Mouse (Mus musculus): ENCODE data around the gene Hydin. TPM values are rescaled to one million over a fixed set of nuclear protein-coding genes. Genes with fewer than 3 reads are reported as not detected.

Hydin gene
- polyA plus RNA-seq, 1 experiment = not detected

DNA sequence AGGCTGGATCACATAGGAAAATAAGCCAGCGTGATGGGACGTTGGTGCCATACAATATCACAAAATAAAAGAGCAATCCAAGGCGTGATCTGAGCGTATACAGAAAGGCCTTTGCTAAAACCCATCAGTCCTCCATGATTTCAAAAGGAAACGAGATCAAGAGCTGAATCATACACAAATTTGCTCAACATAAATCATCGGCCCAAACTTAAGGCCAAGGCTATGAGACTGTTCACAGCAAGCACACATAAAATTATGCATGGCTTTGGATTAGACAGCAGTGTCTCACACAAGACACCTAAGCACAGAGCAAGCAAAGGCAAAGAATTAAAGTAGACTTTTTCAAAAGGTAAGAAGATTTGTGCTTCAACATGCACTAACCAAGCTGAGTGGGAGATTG, 133.8 kb downstream of the Hydin start:
- TF ChIP-seq GATA1 (IDR thresholded peaks at IDR 0.05; ENCODE audit: low read length) = no peak

DNA sequence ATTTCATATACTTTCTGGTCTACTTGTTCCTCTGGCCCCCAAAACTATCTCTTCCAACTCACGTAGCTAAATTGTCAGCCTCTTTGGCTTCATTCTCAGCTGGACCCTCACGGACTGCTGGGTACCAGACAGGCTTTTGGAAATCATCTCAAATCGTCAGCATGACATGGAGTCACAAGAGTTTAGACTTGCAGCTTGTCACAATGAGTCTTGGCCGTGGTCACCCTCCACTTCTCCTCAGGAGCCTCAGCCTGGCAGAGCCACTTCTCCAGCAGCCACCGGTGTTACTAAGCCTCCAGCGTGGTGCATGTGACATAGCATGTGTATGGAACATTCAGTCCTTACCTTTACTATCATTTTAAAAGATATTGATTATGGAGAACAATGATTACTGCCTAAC, 135.5 kb downstream of the Hydin start:
- no peak for TF ChIP-seq GATA1 (IDR thresholded peaks at IDR 0.05; ENCODE audit: low read length)

DNA sequence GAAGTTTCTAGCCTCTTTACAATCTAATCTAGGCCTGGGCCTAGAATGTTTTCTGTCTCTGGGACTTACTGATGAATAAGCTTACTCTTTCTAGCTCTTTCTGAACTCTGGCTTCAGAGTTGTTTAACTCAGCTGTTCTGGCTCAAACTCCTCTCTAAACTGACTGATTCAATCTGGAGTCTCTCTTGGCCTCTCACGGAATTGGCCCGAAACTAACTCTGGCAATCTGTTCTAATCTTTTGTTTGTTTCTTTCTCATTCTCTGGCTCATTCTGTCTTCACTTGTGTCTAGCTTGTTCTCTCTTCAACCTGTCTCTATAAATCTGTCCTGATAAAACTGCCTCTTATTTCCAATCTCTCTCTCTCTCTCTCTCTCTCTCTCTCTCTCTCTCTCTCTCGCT, 137.7 kb downstream of the Hydin start:
- no peak for TF ChIP-seq GATA1 (IDR thresholded peaks at IDR 0.05; ENCODE audit: low read length)

DNA sequence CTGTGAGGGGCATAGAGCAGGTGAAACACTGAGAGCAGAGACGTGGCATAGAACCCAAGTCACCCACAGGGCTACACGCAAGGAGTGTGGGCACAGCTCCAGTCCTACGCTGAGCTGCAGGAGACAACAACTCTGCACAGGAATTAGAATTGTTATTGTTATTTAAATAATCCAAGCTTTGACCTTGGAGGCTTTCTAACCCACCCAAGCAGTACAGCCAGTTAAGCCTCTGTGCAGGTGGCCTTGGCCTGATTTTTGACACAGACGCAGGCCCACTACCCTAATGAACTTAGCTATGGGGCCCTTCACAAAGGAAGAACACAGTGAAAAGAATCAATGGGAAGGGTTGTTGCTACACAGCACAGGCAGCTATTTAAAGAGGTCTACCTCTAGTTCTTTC, 148.3 kb downstream of the Hydin start:
- no peak for TF ChIP-seq GATA1 (IDR thresholded peaks at IDR 0.05; ENCODE audit: low read length)

DNA sequence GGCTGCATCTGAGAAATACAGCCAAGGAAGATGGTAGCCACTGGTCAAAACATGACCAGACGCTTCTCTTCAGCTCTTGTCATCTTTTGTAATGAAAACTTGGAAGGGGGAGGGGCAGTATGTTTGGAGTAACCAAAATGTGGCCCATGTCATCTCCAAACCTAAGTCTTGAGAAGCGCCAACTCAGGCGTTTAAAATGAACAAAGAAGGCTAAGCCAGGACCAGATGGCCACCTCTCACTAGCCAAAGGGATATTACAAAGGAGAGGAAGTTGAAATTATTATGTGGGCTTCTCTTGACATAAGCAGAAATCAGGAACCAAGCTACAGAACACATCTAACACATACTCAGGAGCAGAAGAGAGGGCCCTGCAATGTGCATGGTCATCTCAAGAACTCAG, 150.2 kb downstream of the Hydin start:
- TF ChIP-seq GATA1 (IDR thresholded peaks at IDR 0.05; ENCODE audit: low read length) = no peak

DNA sequence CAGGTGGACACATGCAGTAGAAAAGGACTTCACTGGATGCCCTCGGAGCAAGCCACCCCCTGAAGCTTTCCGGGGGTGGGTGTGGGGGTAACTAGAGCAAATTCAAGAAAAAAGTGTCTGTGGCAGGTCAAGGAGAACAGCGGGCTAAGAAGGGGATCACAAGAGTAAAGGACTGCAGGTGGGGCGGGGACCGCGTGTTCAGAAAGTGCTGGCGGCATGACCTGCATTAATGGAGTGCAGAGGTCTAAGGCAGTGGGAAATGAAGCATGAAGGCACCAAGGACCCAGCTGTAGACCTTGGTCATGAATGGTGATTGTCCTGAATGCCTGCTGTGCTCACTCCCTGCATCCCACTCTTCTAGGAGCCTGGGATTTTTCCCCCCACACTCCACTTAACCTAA, 151.0 kb downstream of the Hydin start:
- TF ChIP-seq GATA1 (IDR thresholded peaks at IDR 0.05; ENCODE audit: low read length) = no peak

DNA sequence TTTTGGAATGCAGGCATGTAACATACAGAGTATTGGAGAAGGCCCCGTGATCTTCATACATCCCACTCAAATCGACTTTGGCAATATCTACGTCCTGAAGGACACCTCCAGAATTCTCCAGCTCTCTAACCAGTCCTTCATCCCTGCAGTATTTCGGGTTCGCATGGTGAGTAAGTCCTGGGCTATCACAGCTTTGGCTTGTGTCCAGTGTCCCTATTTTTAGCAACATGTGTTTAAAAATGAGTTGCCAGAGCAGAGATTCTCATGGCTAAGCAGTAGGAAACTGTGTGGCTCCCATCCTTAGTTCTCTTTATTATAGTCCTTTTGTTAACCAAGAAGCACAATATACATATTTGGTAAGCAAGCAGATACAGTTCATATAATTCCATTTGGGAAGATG, 152.9 kb downstream of the Hydin start:
- no peak for TF ChIP-seq GATA1 (IDR thresholded peaks at IDR 0.05; ENCODE audit: low read length)

DNA sequence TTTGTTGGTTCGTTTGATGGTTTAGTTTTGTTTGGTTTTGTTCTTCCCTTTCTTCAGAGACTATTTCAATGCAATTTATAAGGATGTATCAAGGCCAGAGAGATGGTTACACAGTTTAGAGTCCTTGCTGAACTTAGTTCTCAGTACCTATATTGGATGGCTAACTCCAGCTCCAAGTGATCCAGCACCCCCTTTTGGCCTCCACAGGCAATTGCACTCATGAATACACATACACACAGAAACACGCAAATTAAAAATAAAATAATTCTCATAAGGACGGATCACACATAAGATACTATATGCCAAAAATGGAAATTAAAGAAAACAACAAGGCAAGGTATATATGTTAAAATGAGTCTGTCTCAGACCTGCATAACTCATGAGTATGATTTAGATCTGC, 153.4 kb downstream of the Hydin start:
- TF ChIP-seq GATA1 (IDR thresholded peaks at IDR 0.05; ENCODE audit: low read length) = no peak

DNA sequence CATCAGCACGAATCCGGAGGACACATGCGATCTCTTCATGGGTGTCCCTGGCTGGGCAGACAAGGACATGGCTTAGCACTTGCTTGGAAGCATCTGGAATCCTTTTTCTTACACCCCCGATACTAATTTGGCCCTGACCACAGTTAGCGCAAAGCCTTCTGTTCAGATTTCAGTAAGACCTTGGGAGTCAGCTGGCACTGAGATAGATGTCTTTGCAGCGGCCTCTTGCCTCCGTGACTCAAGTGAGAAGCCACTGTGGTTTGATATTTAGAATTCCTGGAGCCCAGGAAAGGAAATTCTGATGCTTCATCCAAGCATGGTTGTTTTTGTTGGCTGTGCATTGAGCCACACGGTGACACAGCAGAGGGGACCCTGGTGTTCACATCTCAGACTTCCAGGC, 157.4 kb downstream of the Hydin start:
- TF ChIP-seq GATA1 (IDR thresholded peaks at IDR 0.05; ENCODE audit: low read length) = no peak

DNA sequence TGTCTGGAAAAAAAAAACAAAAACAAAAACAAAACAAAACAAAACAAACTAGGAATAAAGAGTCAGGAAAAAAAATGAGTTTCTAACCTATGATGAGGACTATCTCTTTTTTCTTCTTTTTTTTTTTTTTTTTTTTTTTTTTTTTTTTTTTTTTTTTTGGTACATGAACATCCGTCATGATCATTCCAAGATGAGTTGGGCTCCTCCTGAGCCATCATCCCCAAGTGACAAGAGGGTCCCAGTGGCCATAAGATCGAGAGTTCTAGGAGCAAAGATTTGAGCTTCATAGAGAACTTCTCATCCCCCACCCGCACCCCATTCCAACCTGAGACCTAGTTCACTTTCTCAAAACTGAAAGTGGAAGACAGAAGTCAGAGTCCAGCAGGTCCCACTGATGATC, 164.6 kb downstream of the Hydin start:
- no peak for TF ChIP-seq GATA1 (IDR thresholded peaks at IDR 0.05; ENCODE audit: low read length)

DNA sequence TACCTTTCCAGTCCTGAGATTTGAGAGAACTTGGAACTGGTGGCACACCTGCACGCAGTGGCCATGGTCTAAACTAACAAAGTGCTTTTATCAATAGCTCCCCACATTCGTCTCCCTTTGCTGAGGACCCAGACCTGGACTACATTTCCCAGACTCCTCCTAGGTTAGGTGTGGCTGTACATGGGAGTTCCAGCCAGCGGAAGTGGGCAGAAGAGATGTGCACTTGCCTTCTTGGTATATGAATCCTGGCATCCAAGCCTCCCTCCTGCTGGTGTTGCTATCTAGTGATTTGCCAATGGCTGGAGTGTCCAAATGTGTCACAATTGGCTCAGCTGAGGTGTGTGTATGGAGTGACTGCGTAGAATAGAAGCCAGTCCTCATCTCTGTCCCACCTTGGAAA, 173.8 kb downstream of the Hydin start:
- TF ChIP-seq GATA1 (IDR thresholded peaks at IDR 0.05; ENCODE audit: low read length) = no peak

DNA sequence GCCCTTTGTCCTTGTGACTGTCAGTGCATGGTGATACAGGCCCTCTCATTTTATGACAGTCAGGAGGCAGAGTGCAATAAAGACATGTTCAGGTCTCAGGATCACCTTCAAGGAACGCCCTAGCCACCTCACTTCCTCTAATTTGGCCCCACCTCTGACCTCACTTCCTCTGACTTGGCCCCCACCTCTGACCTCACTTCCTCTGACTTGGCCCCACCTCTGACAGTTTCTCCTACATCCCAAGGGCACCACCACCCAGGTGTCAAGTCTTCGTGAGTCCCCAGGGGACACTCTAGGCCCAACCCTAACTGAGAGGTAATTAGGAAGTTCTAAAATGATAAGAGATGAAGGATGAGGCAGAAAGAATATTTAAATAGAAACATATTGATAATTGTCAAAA, 177.5 kb downstream of the Hydin start:
- no peak for TF ChIP-seq GATA1 (IDR thresholded peaks at IDR 0.05; ENCODE audit: low read length)

DNA sequence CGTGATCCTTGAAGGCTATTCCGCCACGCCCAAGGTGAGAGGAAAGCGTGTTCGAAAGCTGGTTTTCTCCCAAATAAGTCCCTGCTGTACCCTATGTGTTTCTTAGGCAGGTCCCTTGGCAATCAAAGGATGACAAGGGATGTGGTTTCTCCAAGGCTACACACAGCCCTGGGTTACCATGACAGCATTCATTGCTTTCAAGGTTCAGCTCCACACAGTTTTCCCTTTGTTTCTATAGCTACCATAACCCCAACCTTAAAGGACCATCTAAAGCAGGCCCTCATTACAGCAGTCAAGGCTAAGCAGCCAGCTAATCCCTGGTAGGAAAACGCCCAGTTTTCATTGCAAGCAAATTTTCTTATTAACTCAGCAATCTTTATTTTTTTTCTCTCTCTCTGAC, 183.7 kb downstream of the Hydin start:
- TF ChIP-seq GATA1 (IDR thresholded peaks at IDR 0.05; ENCODE audit: low read length) = no peak

DNA sequence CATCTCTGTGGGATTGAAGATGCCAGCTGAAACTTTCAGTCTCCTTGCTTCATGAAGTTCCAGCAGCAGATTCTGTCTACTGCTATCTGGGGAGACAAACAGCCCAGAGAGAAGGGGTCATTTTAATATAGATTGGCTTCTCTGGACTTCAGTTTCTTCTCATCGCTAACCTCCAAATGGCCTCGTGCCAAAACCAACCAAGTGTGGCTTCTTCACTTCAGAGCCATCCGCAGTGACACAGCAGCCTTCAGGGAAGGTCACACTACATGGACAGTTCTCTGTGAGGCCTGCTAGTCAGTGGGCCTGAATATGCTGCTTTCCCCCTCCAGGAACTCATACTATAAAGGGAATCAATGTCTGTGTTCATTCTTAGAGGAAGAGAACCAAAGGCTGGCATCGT, 187.7 kb downstream of the Hydin start:
- no peak for TF ChIP-seq GATA1 (IDR thresholded peaks at IDR 0.05; ENCODE audit: low read length)

DNA sequence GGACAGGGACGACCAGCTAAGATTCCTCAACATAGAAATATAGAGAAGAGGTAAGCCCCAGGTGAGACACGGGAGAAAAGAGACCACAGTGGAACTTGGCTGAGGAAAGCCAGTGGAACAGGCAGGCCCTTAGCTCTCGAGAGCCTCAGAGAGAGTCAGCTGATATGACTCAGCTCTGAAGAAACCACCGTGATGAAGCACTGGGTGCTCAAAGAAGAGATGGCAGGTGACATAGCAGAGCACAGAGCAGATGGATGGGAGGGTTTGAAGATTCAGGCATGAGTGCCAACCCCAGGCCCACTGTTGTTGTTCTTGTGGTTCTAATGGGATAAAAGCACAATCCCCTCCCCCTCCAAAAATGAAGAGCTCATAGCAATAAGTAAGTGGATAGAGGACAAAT, 190.6 kb downstream of the Hydin start:
- no peak for TF ChIP-seq GATA1 (IDR thresholded peaks at IDR 0.05; ENCODE audit: low read length)

DNA sequence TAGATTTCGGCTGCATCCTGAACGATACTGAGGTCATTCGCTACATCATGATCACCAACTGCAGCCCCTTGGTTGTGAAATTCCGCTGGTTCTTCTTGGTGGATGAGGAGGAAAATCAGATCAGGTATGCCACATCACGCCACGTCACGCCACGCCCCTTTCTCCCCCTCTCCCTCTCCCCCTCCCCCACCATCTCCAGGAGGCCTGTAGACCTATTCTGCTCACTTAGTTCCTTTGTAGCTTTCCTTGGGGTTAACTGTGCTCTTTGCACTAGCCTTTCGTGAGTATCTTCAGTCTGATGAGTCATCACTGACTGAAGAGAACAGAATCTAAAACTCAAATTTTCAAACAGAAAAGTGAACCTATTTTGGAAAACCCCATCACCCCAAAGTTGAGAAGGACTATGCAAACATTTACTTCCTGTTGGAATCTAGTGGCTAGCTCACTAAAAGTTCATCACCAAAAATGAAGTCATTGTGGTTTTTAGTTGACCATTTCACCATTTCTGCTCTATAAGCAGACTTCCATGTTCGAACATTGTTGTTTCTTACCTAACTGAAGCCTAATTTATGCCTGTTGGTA, 195.9 kb downstream of the Hydin start:
- TF ChIP-seq GATA1 (IDR thresholded peaks at IDR 0.05; ENCODE audit: low read length) = no peak

DNA sequence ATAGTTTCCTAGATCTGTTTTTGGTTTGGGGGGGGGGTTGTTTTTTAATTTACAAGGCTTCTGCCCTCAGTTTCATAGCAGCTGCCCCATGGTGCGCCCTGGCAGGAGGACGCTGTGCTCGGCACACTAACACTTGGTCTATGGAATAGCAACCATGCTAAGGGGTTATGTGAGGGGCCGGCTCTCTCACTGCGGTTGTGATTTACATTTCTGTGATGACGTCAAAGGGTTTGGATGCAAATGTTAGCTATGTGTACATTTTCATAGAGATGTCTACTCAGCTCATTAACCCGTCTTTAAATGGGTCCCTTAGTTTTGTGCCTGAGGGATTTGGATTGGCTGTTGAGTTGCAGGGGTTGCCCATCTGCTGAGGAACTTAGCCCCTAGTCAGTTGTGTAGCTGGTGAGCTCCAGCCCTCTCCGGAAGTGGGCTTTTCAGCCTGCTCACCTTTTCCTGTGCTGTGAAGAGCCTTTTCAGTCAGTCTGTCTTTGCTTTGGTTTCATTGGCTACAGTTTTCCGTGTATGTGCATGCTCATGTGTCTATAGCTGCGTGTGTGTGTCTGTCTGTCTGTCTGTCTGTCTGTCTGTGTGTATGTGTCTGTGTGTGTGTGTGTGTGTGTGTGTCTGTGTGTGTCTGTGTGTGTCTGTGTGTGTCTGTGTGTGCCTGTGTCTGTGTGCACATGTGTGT, 197.1 kb downstream of the Hydin start:
- TF ChIP-seq GATA1 (IDR thresholded peaks at IDR 0.05; ENCODE audit: low read length) = no peak

DNA sequence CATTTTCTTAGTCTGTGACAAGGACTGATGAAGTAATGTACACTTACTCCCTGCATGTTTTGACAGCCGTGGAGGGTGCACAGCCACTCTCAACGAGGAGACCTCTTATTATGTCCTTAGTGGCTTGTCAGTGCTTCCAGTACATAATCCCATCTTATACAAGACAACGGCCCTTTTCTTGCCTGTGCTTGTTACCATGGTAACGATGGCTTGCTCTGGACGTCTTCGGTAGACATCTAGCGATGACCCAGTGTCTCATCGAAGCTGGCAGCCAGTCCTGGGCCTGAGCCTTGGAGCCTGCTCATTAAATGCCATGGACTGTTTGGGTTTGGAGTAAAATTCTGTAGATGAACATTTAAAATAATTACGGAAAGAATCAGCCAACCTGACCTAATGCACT, 198.8 kb downstream of the Hydin start:
- TF ChIP-seq GATA1 (IDR thresholded peaks at IDR 0.05; ENCODE audit: low read length) = no peak

Measured in G1E-ER4 (cell line).